Mouse (Mus musculus): ENCODE results near the gene Dok1. TPM values are rescaled to one million over a fixed set of nuclear protein-coding genes. Genes with fewer than 3 reads are reported as not detected.
A peak's percentile ranks its signal among the peaks of the same experiment; 100 is the strongest.

The Dok1 gene
- polyA plus RNA-seq, 1 experiment from 2014 or later: 9.7 TPM

DNA sequence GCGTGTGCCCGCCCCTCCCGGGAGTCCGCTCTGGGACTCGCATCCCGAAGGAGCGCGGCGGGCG, 36.8 kb upstream of the Dok1 start, which contains the start of gene Tlx2:
Gene Tlx2 (minus strand): TSS at position 47 of the 64 bp plus-strand sequence.
- WGBS: 1% methylated on average over 10 of the region's 10 CpGs
- Histone ChIP-seq H3K9ac (replicated peaks; ENCODE audit: low read depth, low read length) (no peak within 1 kb of the TSS), H3K4me1 (ENCODE audit: control insufficient read depth, insufficient read depth, low read length) (peaks cover 5% of the 10 kb centered on the region; the same call in 1 of the 2 replicates), H3K27ac (ENCODE audit: low read length) (peak within 1 kb of the TSS; percentile 3; the same call in 1 of the 2 replicates), H3K4me2 (replicated peaks; ENCODE audit: low read depth, low read length) (peak within 1 kb of the TSS; percentile 28), H3K36me3 (ENCODE audit: control insufficient read depth, insufficient read depth, low read length) (no peaks in the 10 kb centered on the region), H3K4me3 (ENCODE audit: low read depth, low read length) (peak within 1 kb of the TSS; percentile 26), H3K9me3 (ENCODE audit: control insufficient read depth, low read depth, low read length) (no peaks in the 10 kb centered on the region), H3K27me3 (ENCODE audit: control insufficient read depth, insufficient read depth, low read length) (peaks cover 81% of the 10 kb centered on the region)
- ATAC-seq (ENCODE audit: insufficient number of reproducible peaks, insufficient read depth, low FRiP score, low read depth): no peak

DNA sequence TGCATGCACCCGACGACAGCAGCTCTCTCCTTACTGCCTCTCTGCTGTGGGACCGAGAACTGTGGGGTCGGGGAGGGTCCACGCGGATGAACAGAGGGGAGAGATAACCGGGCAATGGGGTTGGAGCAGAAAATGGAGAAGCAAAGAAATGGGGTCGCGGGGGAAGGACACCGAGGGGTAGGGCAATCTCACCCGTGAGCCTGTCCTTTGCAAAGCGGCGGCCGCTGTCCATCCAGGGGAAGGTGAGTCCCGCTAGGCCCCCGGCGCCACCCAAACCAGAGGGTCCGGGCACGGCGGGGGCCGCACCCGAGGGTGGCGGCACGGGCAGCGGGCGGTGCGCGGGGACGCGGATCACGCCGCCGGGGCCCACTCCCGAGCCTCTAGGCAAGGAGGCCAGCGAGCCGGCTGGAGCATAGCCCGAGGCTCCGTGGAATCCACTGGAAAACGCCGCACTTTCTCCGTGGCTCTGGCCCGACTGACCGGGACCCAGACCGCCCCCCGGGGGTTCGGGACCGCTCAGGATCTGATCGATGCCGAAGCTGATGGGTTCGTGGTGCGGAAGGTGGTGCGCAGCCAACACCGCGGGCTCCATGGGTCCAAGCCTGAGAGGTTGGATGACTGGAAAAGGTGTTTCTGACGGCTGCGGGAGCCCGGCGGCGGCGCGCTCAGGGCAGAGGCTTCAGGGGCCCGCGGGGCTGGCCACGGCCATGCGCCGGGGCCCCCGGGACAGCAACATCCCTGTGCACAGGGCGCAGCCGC, 36.4 kb upstream of the Dok1 start:
- Histone ChIP-seq H3K9ac (replicated peaks; ENCODE audit: low read depth, low read length) (no peak overlapping the region), H3K27me3 (ENCODE audit: control insufficient read depth, insufficient read depth, low read length) (peaks cover 83% of the 10 kb centered on the region), H3K4me1 (ENCODE audit: control insufficient read depth, insufficient read depth, low read length) (peaks cover 5% of the 10 kb centered on the region; the same call in 1 of the 2 replicates), H3K9me3 (ENCODE audit: control insufficient read depth, low read depth, low read length) (no peaks in the 10 kb centered on the region), H3K27ac (ENCODE audit: low read length) (no peak overlapping the region), H3K36me3 (ENCODE audit: control insufficient read depth, insufficient read depth, low read length) (no peaks in the 10 kb centered on the region), H3K4me3 (ENCODE audit: low read depth, low read length) (peak overlapping the region; percentile 26), H3K4me2 (replicated peaks; ENCODE audit: low read depth, low read length) (peak overlapping the region; percentile 3; the same call in 1 of the 2 replicates)
- under 1% methylated on average over 69 of the region's 69 CpGs for whole genome bisulfite sequencing
- ATAC-seq (ENCODE audit: insufficient number of reproducible peaks, insufficient read depth, low FRiP score, low read depth): peak; percentile 17; the same call in 1 of the 2 replicates

DNA sequence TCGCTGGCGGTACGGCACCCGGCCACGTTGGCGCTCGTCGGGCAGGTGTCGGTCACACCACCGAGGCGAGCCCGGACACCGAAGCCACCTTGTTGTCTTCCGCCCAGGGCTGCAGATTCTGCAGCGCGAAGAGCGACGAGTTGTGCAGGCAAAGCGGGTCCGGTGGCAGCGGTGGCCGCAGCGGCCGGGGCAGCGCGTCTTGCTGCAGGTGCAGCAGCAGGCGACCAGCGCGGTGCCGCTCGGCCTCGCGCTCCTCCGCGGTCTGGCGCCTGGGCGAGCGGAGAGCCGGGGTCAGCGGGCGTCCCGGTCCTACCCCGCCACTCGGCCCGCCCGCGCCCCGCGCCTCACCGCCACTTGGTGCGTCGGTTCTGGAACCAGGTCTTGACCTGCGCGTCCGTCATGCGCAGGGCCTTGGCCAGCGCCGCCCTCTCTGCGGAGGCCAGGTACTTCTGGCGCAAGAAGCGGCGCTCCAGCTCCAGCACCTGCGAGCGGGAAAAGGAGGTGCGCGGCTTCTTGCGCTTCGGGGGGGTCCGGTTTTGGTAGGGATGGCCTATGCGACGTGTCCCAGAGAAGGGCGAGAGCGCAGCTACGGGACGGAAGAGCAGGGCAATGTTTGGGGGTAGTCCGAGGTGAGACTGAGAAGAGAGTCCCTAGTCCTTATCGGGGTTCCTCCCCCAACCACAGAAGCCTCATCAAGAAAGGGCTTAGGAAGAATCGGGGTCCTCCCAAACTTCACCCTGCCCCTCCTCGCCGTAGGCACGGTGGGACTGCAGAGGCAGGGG, 35.6 kb upstream of the Dok1 start:
- 1% methylated on average over 81 of the region's 81 CpGs for WGBS
- no peak overlapping the region for H3K27ac ChIP-seq (ENCODE audit: low read length)
- no peak for ATAC-seq (ENCODE audit: insufficient number of reproducible peaks, insufficient read depth, low FRiP score, low read depth)

DNA sequence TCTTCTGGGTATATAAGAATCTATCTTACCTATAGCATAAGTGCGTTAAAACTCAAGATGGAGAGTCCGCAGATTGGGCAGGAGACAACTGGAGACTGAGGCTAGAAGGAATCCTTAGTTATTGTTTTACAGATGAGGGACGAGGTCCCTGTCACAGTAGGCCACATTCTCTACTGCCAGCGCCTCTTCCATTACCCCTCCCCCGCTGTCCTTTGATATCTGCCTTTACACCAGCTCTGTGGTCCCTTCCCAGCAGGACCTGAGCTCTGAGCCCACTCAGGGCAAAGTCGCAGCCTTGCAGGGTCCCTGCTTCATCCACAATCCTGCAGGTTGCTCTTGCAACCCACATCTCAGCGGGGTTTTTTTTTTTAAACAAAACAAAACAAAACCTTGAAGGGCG, 35.0 kb upstream of the Dok1 start:
- H3K4me3 ChIP-seq (ENCODE audit: low read depth, low read length): peak overlapping the region; percentile 26; the same call in 1 of the 2 replicates
- ATAC-seq (ENCODE audit: insufficient number of reproducible peaks, insufficient read depth, low FRiP score, low read depth): no peak
- H3K4me2 ChIP-seq (replicated peaks; ENCODE audit: low read depth, low read length): peak overlapping the region; percentile 28; the same call in 1 of the 2 replicates
- no peaks in the 10 kb centered on the region for H3K36me3 ChIP-seq (ENCODE audit: control insufficient read depth, insufficient read depth, low read length)
- H3K4me1 ChIP-seq (ENCODE audit: control insufficient read depth, insufficient read depth, low read length): peaks cover 5% of the 10 kb centered on the region; the same call in 1 of the 2 replicates
- H3K9ac ChIP-seq (replicated peaks; ENCODE audit: low read depth, low read length): no peak overlapping the region
- no peaks in the 10 kb centered on the region for H3K9me3 ChIP-seq (ENCODE audit: control insufficient read depth, low read depth, low read length)
- 6% methylated on average over 8 of the region's 8 CpGs for WGBS
- H3K27ac ChIP-seq (ENCODE audit: low read length): no peak overlapping the region
- H3K27me3 ChIP-seq (ENCODE audit: control insufficient read depth, insufficient read depth, low read length): peaks cover 84% of the 10 kb centered on the region

More for the DNA sequence above, 35.6 kb upstream of the Dok1 start:
- Histone ChIP-seq H3K4me2 (replicated peaks; ENCODE audit: low read depth, low read length) (peak overlapping the region; percentile 28), H3K9ac (replicated peaks; ENCODE audit: low read depth, low read length) (no peak overlapping the region), H3K36me3 (ENCODE audit: control insufficient read depth, insufficient read depth, low read length) (no peaks in the 10 kb centered on the region), H3K4me1 (ENCODE audit: control insufficient read depth, insufficient read depth, low read length) (peaks cover 5% of the 10 kb centered on the region; the same call in 1 of the 2 replicates), H3K27me3 (ENCODE audit: control insufficient read depth, insufficient read depth, low read length) (peaks cover 83% of the 10 kb centered on the region), H3K9me3 (ENCODE audit: control insufficient read depth, low read depth, low read length) (no peaks in the 10 kb centered on the region), H3K4me3 (ENCODE audit: low read depth, low read length) (peak overlapping the region; percentile 26)

DNA sequence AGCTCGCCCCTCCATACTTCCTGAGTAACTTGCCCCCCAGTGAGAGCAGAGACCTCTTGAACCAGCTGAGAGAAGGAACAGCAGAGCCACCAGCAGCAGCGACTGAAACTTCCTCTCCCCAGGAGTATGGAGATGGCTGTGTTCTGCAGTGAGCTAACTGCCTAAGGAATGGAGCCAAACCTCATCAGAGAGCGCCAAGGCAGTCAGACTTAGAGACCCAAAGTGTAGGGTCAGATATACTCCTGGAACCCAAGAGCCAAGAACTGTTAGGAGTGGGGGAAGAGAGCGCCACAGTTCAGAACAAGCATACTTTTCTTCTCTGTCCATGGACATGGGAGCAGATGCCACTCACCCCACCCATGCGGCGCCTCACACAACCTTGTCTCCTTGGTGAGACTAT, 33.2 kb upstream of the Dok1 start:
- no peaks in the 10 kb centered on the region for H3K9me3 ChIP-seq (ENCODE audit: control insufficient read depth, low read depth, low read length)
- H3K27ac ChIP-seq (ENCODE audit: low read length): no peak overlapping the region
- H3K27me3 ChIP-seq (ENCODE audit: control insufficient read depth, insufficient read depth, low read length): peaks cover 75% of the 10 kb centered on the region
- 25% methylated on average over 6 of the region's 6 CpGs for WGBS
- H3K36me3 ChIP-seq (ENCODE audit: control insufficient read depth, insufficient read depth, low read length): no peaks in the 10 kb centered on the region
- H3K4me1 ChIP-seq (ENCODE audit: control insufficient read depth, insufficient read depth, low read length): peaks cover 5% of the 10 kb centered on the region; the same call in 1 of the 2 replicates
- no peak overlapping the region for H3K4me2 ChIP-seq (replicated peaks; ENCODE audit: low read depth, low read length)
- ATAC-seq (ENCODE audit: insufficient number of reproducible peaks, insufficient read depth, low FRiP score, low read depth): no peak
- H3K9ac ChIP-seq (replicated peaks; ENCODE audit: low read depth, low read length): no peak overlapping the region
- no peak overlapping the region for H3K4me3 ChIP-seq (ENCODE audit: low read depth, low read length)

DNA sequence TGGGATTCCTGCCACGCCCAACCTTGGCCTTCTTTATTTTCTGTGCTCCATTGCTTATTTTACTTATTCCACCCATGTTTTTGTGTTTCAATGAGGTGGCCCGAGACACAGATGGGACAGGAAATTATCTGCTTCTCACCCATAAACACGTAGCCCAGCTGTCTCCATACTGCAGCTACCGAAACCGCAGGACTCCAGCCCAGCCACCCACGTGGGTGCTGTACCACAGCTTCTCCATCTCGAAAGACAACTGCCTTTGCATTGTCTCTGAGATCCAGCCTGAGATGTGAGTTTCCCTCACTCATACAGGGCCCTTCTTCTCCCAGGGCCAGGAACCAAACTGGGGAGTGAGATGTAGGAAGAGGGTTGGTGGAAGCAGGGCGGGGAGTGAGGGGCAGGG, 32.7 kb upstream of the Dok1 start:
- Histone ChIP-seq H3K27ac (ENCODE audit: low read length) (no peak overlapping the region), H3K4me2 (replicated peaks; ENCODE audit: low read depth, low read length) (no peak overlapping the region), H3K4me3 (ENCODE audit: low read depth, low read length) (no peak overlapping the region), H3K27me3 (ENCODE audit: control insufficient read depth, insufficient read depth, low read length) (peaks cover 71% of the 10 kb centered on the region), H3K36me3 (ENCODE audit: control insufficient read depth, insufficient read depth, low read length) (no peaks in the 10 kb centered on the region), H3K9ac (replicated peaks; ENCODE audit: low read depth, low read length) (no peak overlapping the region), H3K9me3 (ENCODE audit: control insufficient read depth, low read depth, low read length) (no peaks in the 10 kb centered on the region), H3K4me1 (ENCODE audit: control insufficient read depth, insufficient read depth, low read length) (peaks cover under 1% of the 10 kb centered on the region; the same call in 1 of the 2 replicates)
- 39% methylated on average over 8 of the region's 8 CpGs for WGBS
- no peak for ATAC-seq (ENCODE audit: insufficient number of reproducible peaks, insufficient read depth, low FRiP score, low read depth)

DNA sequence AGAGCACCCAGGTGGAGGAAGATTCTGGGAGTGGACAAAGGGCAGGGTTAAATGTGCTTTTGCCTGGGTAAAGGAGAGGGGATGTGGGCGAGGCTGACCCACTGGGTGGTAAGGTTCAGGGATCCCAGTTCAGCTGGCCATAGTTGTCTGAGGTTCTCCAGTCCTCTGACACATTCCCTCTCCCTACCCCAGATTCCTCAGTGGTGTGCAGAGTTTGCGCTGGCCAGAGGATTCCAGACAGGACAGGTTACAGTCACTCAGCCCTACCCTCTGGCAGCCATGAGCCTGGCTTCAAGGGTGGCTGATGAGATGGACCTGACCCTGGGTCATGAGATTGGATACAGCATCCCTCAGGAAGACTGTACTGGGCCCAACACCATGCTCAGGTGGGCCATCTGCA, 25.5 kb upstream of the Dok1 start:
- Histone ChIP-seq H3K4me3 (ENCODE audit: low read depth, low read length) (no peak overlapping the region), H3K27ac (ENCODE audit: low read length) (no peak overlapping the region), H3K27me3 (ENCODE audit: control insufficient read depth, insufficient read depth, low read length) (peaks cover 8% of the 10 kb centered on the region), H3K9ac (replicated peaks; ENCODE audit: low read depth, low read length) (no peak overlapping the region), H3K4me2 (replicated peaks; ENCODE audit: low read depth, low read length) (peak overlapping the region; percentile 23), H3K36me3 (ENCODE audit: control insufficient read depth, insufficient read depth, low read length) (peaks cover 8% of the 10 kb centered on the region), H3K4me1 (ENCODE audit: control insufficient read depth, insufficient read depth, low read length) (peaks cover 10% of the 10 kb centered on the region; the same call in 1 of the 2 replicates), H3K9me3 (ENCODE audit: control insufficient read depth, low read depth, low read length) (no peaks in the 10 kb centered on the region)
- WGBS: 80% methylated on average over 2 of the region's 2 CpGs
- no peak for ATAC-seq (ENCODE audit: insufficient number of reproducible peaks, insufficient read depth, low FRiP score, low read depth)

DNA sequence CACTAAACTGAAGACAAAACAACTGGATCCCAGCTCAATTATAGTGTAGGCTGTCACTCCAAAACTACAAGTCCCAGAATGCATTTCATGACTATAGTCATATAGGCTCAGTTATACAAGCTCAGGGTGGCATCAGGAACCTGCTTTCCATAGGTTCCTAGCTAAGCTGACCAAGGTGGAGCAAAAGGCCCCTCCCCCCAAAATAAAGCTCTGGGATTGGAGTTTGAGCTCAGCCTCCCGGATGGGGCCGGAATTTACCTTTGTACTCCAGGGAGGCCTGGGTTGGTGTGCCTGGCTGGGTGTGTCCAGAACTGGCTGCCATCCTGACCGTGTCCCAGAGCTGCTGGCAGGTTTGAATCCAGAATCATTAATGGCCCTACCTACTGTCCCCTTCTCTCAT, 24.5 kb upstream of the Dok1 start, which contains the start of gene Dqx1:
Gene Dqx1 (plus strand): TSS at position 55 of the 400 bp plus-strand sequence.
- Histone ChIP-seq H3K9ac (replicated peaks; ENCODE audit: low read depth, low read length) (peak within 1 kb of the TSS; percentile 21; the same call in 1 of the 2 replicates), H3K27me3 (ENCODE audit: control insufficient read depth, insufficient read depth, low read length) (peaks cover 1% of the 10 kb centered on the region; the same call in 1 of the 2 replicates), H3K4me2 (replicated peaks; ENCODE audit: low read depth, low read length) (peak within 1 kb of the TSS; percentile 23), H3K36me3 (ENCODE audit: control insufficient read depth, insufficient read depth, low read length) (peaks cover 8% of the 10 kb centered on the region), H3K27ac (ENCODE audit: low read length) (no peak within 1 kb of the TSS; the same call in 1 of the 2 replicates), H3K4me1 (ENCODE audit: control insufficient read depth, insufficient read depth, low read length) (peaks cover 16% of the 10 kb centered on the region), H3K9me3 (ENCODE audit: control insufficient read depth, low read depth, low read length) (no peaks in the 10 kb centered on the region), H3K4me3 (ENCODE audit: low read depth, low read length) (peak within 1 kb of the TSS; percentile 9; the same call in 1 of the 2 replicates)
- WGBS: 44% methylated on average over 3 of the region's 3 CpGs
- peak; percentile 56 for ATAC-seq (ENCODE audit: insufficient number of reproducible peaks, insufficient read depth, low FRiP score, low read depth)
